Mouse (Mus musculus): ENCODE results near the gene Fbxo9.

Fbxo9 gene

DNA sequence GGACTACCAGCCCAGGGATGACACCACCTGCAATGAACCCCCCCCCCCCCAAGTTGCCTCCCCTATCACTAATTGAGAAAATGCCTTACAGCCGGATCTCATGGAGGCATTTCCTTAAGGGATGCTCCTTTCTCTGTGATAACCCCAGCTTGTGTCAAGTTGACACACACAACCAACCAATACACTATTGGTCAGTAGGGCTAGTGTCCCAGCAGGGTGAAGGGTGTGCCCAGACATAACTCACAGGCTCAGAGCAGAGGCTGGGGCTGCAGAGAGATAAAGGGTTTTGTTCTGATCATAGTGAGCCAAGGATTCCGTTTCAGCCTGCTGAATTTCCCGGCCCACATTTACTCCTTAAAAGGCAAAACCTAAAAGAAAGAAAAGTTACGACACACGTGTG lies 38.4 kb downstream of the Fbxo9 start:
- no peak for DNase-seq (ENCODE audit: low spot score)

GRCm38 (mm10) chr9:78064121-78064520 lies 44.7 kb downstream of the Fbxo9 start:
- DNase-seq (ENCODE audit: low spot score), result no peak

DNA sequence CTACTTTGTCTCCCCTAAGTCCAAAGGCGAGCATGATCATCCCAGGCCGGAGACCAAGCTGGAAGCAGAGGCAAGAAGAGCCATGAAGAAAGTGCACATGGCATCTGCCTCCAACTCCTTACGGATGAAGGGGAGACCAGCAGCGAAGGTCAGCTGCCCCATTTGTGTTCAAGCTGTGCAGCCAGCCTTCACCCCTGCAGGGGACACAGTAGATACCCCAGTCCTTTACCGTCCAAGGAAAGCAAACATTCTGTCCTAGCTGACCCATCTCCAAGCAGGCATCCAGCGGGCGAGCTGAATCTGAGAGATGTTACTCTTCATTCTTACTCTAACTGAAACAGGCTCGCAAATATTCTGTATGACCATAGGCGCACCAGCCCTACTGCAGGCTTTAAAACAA lies 46.5 kb downstream of the Fbxo9 start:
- DNase-seq (ENCODE audit: low spot score), result no peak

GRCm38 (mm10) chr9:78059525-78060120 lies 49.2 kb downstream of the Fbxo9 start:
- DNase-seq (ENCODE audit: low spot score), result no peak

DNA sequence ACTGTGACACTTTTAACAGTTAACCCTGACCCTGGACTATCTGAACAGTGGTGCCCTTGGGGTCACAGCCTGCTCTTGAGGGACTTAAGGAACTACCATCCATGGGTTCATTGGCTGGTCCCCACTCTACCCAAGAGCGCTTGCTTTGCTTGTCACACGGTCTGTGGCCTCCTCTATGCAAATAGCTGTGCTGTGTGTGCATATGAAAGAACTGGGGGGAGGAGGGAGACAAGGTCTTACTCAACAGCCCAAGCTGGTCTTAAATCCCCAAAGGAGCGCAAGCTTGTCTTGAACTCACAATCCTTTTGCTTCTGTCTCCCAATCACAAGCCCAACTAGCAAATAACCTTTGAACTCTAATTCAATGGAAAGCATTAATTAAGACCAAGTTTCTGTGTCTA lies 54.6 kb downstream of the Fbxo9 start:
- DNase-seq (ENCODE audit: low spot score), result no peak

GRCm38 (mm10) chr9:78053821-78054220 lies 55.0 kb downstream of the Fbxo9 start:
- no peak for DNase-seq (ENCODE audit: low spot score)

DNA sequence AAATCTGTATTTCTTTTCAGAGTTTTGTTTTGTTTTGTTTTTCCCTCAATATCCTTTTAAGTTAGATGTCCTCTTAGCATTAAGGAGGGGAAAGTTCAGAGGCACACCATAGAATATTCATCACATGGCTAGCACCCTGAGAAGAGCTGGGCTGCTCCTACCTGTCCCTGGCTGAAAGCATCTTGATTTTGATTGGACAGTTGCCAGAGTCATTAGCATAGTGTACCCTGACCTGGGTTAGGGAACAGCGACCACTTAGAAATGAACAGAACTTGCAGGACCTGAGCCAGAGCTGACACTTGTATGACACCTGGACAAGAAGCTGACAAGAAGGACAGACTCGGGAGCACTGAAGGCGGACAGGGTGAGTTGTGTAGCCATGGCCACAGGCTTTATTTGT lies 57.2 kb downstream of the Fbxo9 start, which contains the start of gene Gcm1:
Gene Gcm1 (plus strand): TSS at position 248 of the 400 bp plus-strand sequence.
- no peak for DNase-seq (ENCODE audit: low spot score)

DNA sequence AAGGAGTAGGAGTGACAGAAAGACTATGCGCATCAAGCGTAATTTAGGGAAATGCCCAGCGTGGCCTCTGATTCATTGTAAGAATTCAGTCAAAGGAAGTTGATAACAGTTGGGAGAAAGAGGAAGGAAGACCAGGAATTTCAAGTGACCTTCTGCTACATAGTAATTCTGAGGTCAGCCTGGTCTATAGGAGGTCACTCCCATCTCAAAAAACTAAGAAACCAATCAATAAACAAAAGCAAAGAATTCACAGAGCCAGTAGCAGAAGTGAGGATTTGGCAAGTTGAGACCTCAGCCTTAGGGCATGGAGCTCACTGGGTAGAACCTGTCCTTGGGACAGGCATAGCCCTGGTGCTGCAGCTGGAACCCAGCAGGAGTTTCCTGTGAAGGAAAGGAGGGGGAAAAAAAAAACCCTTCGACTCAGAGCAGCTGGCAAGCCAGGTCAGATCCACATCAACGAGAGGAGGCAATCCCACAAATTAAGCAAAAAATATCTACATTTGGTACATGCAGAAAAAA lies 58.4 kb downstream of the Fbxo9 start:
- DNase-seq (ENCODE audit: low spot score), result no peak

DNA sequence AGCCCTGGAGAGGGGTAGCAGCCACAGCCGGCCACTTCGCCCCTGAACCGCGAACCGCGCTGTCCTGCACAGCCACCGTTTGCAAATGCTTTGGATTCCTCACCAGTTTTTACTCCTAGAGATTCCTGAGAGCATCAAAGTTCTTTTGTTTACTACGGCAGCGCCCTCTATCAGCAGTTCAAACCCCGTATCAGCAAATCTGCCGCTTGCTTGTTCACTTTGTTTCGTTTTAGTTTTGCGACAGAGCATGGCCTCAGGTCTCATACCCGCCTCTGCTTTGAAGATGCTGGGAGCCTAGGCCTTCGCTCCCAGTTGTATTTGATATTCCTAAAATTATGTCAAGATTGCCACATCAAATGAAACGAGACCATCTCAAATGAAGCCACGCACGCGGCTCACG lies 62.1 kb downstream of the Fbxo9 start:
- DNase-seq (ENCODE audit: low spot score), result no peak

DNA sequence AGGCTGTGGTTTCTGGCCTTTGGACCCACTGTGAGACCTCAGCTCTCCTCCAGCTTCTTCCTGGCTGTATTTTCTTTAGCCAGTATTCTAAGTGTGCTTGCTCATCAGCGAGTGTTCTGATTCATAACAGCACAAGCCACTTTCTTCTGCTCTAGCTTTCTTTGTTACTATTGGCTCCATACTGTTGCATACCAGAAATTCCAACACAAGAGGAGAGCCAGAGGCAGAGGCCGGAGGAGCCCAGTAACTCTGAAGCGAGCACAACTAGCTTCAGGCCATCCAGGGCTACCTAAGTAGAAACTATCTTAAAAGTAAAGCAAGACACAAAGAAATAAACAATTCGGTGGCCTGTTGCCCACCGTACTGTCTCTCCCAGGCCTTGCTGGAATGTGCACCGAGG lies 63.7 kb downstream of the Fbxo9 start:
- peak; percentile 20 for DNase-seq (ENCODE audit: low spot score)

- peak; percentile 83 for DNase-seq (ENCODE audit: low spot score)
Measured at GRCm38 (mm10) chr9:78038755-78039489, 69.9 kb downstream of the Fbxo9 start.

- no peak for DNase-seq (ENCODE audit: low spot score)
Measured at GRCm38 (mm10) chr9:78035831-78036230, 73.0 kb downstream of the Fbxo9 start.

- no peak for DNase-seq (ENCODE audit: low spot score)
Measured at GRCm38 (mm10) chr9:78035296-78035695, 73.6 kb downstream of the Fbxo9 start.

DNA sequence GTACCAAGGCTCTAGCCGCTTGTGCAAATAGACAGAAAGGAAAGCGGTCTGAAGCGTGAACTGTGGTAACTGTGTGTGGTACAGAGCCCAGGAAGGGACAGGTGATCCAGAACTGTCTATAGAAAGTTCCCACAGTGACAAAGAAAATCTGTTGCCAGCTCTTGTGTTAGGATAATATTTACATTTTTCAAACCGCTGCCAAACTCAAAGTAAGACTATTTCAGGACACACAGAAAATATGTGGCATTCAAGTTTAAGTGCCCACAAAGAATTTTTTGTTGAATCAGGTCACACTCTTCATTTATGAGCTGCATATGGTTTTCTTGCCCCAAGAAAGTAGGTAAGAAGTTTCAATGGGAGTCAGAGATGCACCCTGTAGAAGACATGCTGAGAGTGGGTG lies 75.9 kb downstream of the Fbxo9 start:
- no peak for DNase-seq (ENCODE audit: low spot score)
